8 mouse cellular contexts compared by ENCODE assay signal in genomic region chr6:67510752-67511151, GRCm38 (mm10). TPM values are rescaled to one million over a fixed set of nuclear protein-coding genes. Genes with fewer than 3 reads are reported as not detected.
DNase-seq lines count a peak whose midpoint lies in the region; ATAC-seq lines count a peak whose summit lies in the region.

No protein-coding gene starts in this region.

- DNase-seq in heart, postnatal 14 days, result peak; percentile 10 to 53
- DNase-seq in heart, adult 9 months (ENCODE audit: low spot score in 2 of 2), result no peak
- DNase-seq in A20 (ENCODE audit: low read depth, low spot score) (peak; percentile 25), R1 (ENCODE audit: low read depth, low spot score) (peak; percentile 46)
- DNase-seq in lung, adult 18-20 months, result peak; percentile 43 to 57
- DNase-seq in right cerebral cortex, postnatal 25 days, result peak; percentile 42
- DNase-seq in ovary, postnatal 10 days (ENCODE audit: low spot score), result no peak

- intact Hi-C loops in heart, postnatal 14 days (cut with DNase I), result no loop called here

- peak; percentile 89 for ATAC-seq in granulocyte monocyte progenitor cell, adult 5-6 weeks (replicated peaks; ENCODE audit: poor library complexity, severe bottlenecking)

RNA-seq across cellular contexts. Expression of gene Il23r, which starts 19.1 kb away (rescaled TPM):
- total RNA-seq in heart, postnatal 14 days (2021), result not detected
- total RNA-seq in granulocyte monocyte progenitor cell, adult 5-6 weeks (2014; fragmentation: Nextera tagmentation), result not detected in 2 replicates
- not detected in 2 replicates for total RNA-seq in granulocyte monocyte progenitor cell, adult 5-6 weeks (2017)

RNA-seq across cellular contexts. Expression of gene Tacstd2, which starts 24.8 kb away (rescaled TPM):
- under 1 TPM; 0.12 to 0.17 TPM for total RNA-seq in heart, postnatal 14 days (2021)
- total RNA-seq in granulocyte monocyte progenitor cell, adult 5-6 weeks (2014; fragmentation: Nextera tagmentation), result 14.4 and 15.5 TPM in 2 replicates
- 11.3 and 11.7 TPM in 2 replicates for total RNA-seq in granulocyte monocyte progenitor cell, adult 5-6 weeks (2017)

Comparison
In these comparisons a context has a peak if more than half of its experiments do, and no peak if none do; other contexts are left out.
1. DNase-seq: peak in heart, postnatal 14 days (2 of 2), A20 (single experiment), R1 (single experiment), lung, adult 18-20 months (2 of 2) and right cerebral cortex, postnatal 25 days (single experiment); none in heart, adult 9 months (0 of 2) and ovary, postnatal 10 days (single experiment).
2. RNA of gene Tacstd2, which starts 24.8 kb away (total RNA-seq): 11.3 to 15.5 TPM in granulocyte monocyte progenitor cell, adult 5-6 weeks; 0.12 to 0.17 TPM in heart, postnatal 14 days; every median in the first group is over 10 times any median in the second.